Mouse (Mus musculus) liver, adult 2 months (tissue): ENCODE data around the gene Vsir. TPM values are rescaled to one million over a fixed set of nuclear protein-coding genes. Genes with fewer than 3 reads are reported as not detected.

Experiments
- DNase-seq: peaks from one replicate; pipeline ENCODE4 v3.0.0-alpha.2; 2011; ENCODE audit warnings: low read depth, low spot score; ENCODE audit errors: extremely low read depth
- H3K27ac ChIP-seq: fragments of 200-500 bp; replicated peaks from 2 replicates; pipeline ENCODE4 v1.5.1; 2012; ENCODE audit warnings: low read depth, mild to moderate bottlenecking, control low read depth, inconsistent platforms, low read length; ENCODE audit not compliant: insufficient read depth
- H3K27me3 ChIP-seq: fragments of 200-500 bp; 2 replicates; pipeline ENCODE4 v1.6.1; 2012; ENCODE audit warnings: mild to moderate bottlenecking, moderate library complexity, low read length, inconsistent platforms; ENCODE audit not compliant: control insufficient read depth, insufficient read depth
- H3K36me3 ChIP-seq: fragments of 200-500 bp; 2 replicates; pipeline ENCODE4 v1.6.1; 2012; ENCODE audit warnings: low read length, inconsistent platforms; ENCODE audit not compliant: control insufficient read depth, insufficient read depth
- H3K4me1 ChIP-seq: fragments of 200-500 bp; 2 replicates; pipeline ENCODE4 v1.6.1; 2011; ENCODE audit warnings: low read length; ENCODE audit not compliant: control insufficient read depth, insufficient read depth
- H3K4me3 ChIP-seq: fragments of 200-500 bp; 2 replicates; pipeline ENCODE4 v1.5.1; 2011; ENCODE audit warnings: low read depth, mild to moderate bottlenecking, control low read depth, low read length, moderate library complexity; ENCODE audit not compliant: insufficient read depth
- H3K79me2 ChIP-seq: fragments of 200-500 bp; 2 replicates; pipeline ENCODE4 v1.6.1; 2012; ENCODE audit warnings: inconsistent platforms, mild to moderate bottlenecking, low read length, moderate library complexity; ENCODE audit not compliant: control insufficient read depth, insufficient read depth
- H3K9ac ChIP-seq: fragments of 200-500 bp; 2 replicates; pipeline ENCODE4 v1.6.1; 2012; ENCODE audit warnings: low read depth, mild to moderate bottlenecking, control low read depth, inconsistent platforms, low read length
- CTCF ChIP-seq: fragments of 200-500 bp; IDR thresholded peaks from 2 replicates; pipeline ENCODE4 v1.5.1; 2011; ENCODE audit warnings: low read depth, low read length, control low read depth
- POLR2A ChIP-seq: fragments of 200-500 bp; IDR thresholded peaks from 2 replicates; pipeline ENCODE4 v1.6.1; 2011; ENCODE audit warnings: low read length, control low read depth; ENCODE audit not compliant: insufficient read depth; ENCODE audit errors: extremely low read depth
- WGBS: fragments of 180-500 bp; shearing (Covaris S2); methylation state at CpG from one replicate; pipeline ENCODE4 v1.1.7; 2018; 5-methylcytosine and 5-hydroxymethylcytosine counted together
- polyA plus RNA-seq: library from polyadenylated mRNA; depleted of rRNA; stranded (reverse); fragments of >200 nt; gene quantifications from 2 replicates; pipeline ENCODE4 v1.2.3, GENCODE M21; 2012; rRNA removed
- total RNA-seq: library from RNA; depleted of rRNA; stranded (reverse); fragments of >200 nt; gene quantifications from 2 replicates; pipeline ENCODE4 v1.2.3, GENCODE M21; 2014; rRNA removed

The Vsir gene
- total and polyA plus RNA-seq, 2 experiments = 5.3 to 8.1 TPM

DNA sequence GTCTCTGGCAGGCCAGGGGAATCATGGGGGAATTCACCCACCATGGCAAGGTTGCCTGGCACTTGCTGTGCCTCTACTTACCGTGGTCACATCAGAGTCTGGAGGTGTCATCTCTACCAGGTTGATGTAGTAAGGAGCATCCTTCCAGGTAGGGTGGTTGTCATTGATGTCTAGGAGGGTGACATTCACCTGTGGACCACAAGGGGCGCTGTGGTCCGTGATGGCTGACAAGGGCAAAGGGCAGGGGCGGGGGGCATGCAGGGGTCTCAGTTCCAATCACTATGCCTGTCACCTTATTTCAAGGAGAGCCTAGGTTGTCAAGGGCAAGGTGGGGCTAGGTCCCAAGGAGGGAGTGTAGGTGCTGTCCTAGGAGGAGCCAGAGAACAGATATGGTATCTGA is 73.0 kb downstream of the Vsir start:
- H3K4me3 ChIP-seq = no peak overlapping the region
- H3K79me2 ChIP-seq = no peaks in the 10 kb centered on the region
- 39% methylated on average over 4 of the region's 4 CpGs for WGBS
- no peaks in the 10 kb centered on the region for H3K4me1 ChIP-seq
- H3K36me3 ChIP-seq = no peaks in the 10 kb centered on the region
- H3K9ac ChIP-seq = no peak overlapping the region
- H3K27me3 ChIP-seq = no peaks in the 10 kb centered on the region
- TF ChIP-seq CTCF (peak; percentile 58; the same call in 1 of the 2 replicates), POLR2A (no peak)
- DNase-seq = no peak
- no peak overlapping the region for H3K27ac ChIP-seq

Other genes starting within 250 kb of the Vsir start
- gene Spock2, start 240.6 kb upstream of the Vsir start, total RNA-seq = 0.18 and 0.40 TPM in 2 replicates
- gene Spock2, start 240.6 kb upstream of the Vsir start, polyA plus RNA-seq = 0.34 and 0.40 TPM in 2 replicates
- 0.09 and 0.13 TPM in 2 replicates for gene Chst3, start 127.6 kb upstream of the Vsir start, total RNA-seq
- 0.20 and 0.43 TPM in 2 replicates for gene Chst3, start 127.6 kb upstream of the Vsir start, polyA plus RNA-seq
- gene Psap, start 69.2 kb upstream of the Vsir start, total RNA-seq = 227 and 309 TPM in 2 replicates
- 584 and 608 TPM in 2 replicates for gene Psap, start 69.2 kb upstream of the Vsir start, polyA plus RNA-seq
- not detected in 2 replicates for gene Gm17455, start 52.9 kb downstream of the Vsir start, total RNA-seq
- gene Gm17455, start 52.9 kb downstream of the Vsir start, polyA plus RNA-seq = not detected in 2 replicates